Mouse (Mus musculus): ENCODE measurements around the gene Eri3.
A peak's percentile ranks its signal among the peaks of the same experiment; 100 is the strongest.

Eri3 gene

DNA sequence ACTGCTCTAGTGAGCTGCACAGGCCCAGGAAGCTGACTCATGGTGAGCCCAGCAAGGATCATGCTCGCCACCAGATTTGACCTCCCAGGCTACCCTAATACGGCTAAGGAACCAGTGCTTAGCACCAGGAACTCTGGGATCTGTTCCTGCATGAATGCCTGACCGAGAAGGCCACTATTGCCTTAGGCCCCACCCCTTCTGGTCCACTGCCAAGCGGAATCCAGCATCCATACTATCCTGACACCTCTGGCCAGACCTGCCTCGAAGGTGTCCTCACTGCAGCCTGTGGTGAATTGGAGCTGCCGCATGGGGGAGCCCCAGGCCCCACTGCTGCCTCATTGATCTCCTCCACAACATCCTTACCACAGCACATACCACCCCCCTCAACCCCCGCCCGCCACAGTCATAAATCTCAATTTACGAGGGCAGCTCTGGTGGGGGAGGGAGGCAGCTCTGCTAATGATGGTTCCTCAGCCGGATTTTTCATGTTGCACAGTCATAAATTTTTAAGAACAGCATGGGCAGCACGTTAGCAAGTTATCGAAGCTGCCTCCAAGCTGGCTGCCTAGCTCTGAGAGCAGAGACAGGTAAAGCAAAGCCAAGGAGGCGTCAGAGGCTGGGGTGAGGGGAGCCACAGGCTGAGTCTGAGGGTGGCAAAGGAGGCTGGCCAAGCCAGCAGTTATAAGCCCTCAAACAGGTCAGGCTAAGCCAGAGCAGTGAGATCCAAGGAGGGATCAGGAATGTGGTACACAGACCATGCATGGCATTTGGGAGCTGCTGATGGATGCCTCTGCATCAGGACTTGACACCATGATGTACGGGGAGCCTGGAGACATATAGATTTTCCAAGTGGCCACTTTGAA lies 108.6 kb downstream of the Eri3 start:
- DNase-seq (ENCODE audit: low spot score in 2 of 2) = no peak

DNA sequence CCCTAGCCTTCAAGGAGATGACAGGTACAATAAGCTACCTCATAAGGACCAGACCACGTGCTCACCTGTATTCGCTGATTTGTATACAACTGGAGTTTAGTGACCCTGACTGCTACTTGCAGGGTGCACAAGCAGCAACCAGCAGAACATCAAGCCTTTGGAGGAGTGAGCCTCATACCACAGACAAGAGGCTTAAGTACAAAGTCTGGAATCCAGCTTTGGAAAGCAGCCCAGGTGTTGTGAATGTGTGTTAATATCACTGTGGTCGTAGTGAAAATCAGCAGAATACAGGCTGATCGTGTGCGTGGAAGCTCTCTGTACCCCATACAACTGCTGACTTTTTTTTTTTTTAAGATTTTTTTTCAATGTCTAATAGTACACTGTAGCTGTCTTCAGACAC lies 109.8 kb downstream of the Eri3 start:
- no peak for DNase-seq (ENCODE audit: low spot score in 2 of 2)

GRCm38 (mm10) chr4:117664411-117665137 lies 114.4 kb downstream of the Eri3 start:
- DNase-seq (ENCODE audit: low spot score in 2 of 2) = no peak

DNA sequence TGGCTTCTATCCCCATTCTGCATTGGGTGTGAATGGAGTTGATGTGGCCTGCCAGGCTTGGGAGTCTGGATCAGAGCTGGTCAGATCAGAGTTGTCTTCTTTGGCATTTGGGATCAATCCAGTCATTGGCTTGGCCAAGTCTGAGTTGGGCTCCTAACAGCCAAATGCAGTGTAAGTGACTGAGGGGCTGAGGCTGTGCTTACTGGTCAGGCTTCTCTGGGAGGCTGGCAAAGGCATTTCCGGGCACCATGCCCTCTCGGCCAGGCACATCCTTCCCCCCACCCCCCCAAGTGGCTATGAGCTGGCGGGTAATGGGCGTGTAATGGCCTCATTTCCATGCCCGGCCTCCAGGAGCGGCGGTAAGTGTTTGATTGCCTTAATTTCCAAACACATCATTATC lies 115.4 kb downstream of the Eri3 start:
- peak in 1 of 2 experiments; percentile 59 for DNase-seq (ENCODE audit: low spot score in 2 of 2)

- DNase-seq (ENCODE audit: low spot score in 2 of 2) = no peak
Measured at GRCm38 (mm10) chr4:117666054-117666453, 115.9 kb downstream of the Eri3 start.

GRCm38 (mm10) chr4:117669874-117670273 lies 119.7 kb downstream of the Eri3 start:
- no peak for DNase-seq (ENCODE audit: low spot score in 2 of 2)

GRCm38 (mm10) chr4:117672042-117672441 lies 121.9 kb downstream of the Eri3 start:
- no peak for DNase-seq (ENCODE audit: low spot score in 2 of 2)

- no peak for DNase-seq (ENCODE audit: low spot score in 2 of 2)
Measured at GRCm38 (mm10) chr4:117673901-117674300, 123.7 kb downstream of the Eri3 start.

DNA sequence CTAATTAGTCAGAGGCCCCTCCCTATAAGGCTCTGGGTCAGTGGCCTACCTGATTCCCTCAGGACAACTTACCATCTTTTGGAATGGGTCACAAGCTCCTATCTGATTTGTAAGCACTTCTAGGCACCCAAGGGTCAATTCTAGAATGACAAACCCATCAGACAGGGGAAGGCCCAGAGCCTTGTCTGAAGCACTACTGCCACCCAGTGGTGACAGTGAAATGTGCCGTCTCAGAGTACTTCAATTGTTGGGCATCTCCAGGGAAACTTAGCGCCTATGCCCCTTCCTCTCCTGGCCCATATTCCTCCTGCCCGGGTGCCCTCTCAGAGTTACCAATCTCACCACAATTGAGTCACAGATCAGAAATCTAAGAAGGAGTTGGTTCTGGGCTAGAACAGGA lies 126.7 kb downstream of the Eri3 start:
- peak; percentile 82 to 90 for DNase-seq (ENCODE audit: low spot score in 2 of 2)

GRCm38 (mm10) chr4:117680963-117681362 lies 130.8 kb downstream of the Eri3 start:
- no peak for DNase-seq (ENCODE audit: low spot score in 2 of 2)

- DNase-seq (ENCODE audit: low spot score in 2 of 2) = peak; percentile 83 to 92
Measured at GRCm38 (mm10) chr4:117681931-117682461, 131.8 kb downstream of the Eri3 start, which contains the start of gene Dmap1. TSS of gene Dmap1 (minus strand) at chr4:117682273.

DNA sequence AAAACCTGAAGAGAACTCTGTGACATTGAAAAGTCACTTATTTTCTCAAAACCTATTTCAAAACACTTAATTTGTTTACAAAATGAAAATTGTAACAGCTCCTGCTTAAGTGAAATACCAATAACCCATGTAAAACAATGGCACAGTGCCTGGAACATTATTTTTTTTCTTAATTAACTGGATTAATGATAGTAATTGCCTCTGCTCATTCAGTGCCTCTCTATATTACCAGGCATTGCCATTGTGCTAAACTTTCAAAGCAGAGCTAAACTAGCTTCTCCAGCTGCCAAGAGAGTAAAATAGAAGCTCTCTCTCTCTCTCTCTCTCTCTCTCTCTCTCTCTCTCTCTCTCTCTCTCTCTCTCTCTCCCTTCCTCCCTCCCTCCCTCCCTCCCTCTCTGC lies 132.3 kb downstream of the Eri3 start:
- no peak for DNase-seq (ENCODE audit: low spot score in 2 of 2)

GRCm38 (mm10) chr4:117683048-117683768 lies 133.0 kb downstream of the Eri3 start:
- DNase-seq (ENCODE audit: low spot score in 2 of 2) = no peak

GRCm38 (mm10) chr4:117686354-117686753 lies 136.2 kb downstream of the Eri3 start:
- no peak for DNase-seq (ENCODE audit: low spot score in 2 of 2)

GRCm38 (mm10) chr4:117705361-117705760 lies 155.2 kb downstream of the Eri3 start:
- DNase-seq (ENCODE audit: low spot score in 2 of 2) = peak; percentile 33 to 72

DNA sequence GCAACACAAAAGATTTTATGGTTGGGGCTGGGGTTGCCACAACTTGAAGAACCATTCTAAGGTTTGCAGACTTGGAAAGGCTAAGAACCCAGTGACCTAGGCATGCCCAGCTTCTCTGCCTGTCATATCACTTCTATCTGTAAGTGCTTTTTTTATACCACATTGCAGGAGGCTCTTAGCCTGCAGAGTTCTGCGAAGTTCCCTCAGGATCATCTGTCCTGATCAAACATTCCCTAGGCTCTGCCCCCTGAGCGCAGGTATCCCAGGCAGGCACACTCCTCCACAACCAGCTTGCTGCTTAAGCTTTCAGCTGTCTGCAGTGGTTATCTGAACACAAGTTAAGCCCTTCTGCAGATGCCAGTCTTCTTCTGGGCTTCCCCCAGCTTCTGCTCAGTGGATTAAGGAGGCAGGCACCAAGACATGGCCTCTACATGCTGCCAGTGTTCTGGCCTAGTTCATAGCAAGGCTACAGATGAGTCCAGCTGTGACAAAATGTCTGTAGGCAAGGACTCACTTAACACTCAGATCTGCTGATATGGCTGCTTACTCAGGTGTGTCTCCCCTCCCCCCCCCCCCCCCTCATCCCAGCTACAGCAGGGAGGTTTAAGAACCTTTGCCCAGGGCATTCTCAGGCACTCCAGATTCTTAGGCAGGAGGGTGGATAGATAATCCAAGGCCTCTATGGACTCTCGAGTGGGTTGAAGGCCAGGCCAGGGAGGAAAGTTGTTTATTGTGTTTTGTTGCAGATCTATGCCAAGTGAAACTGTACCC lies 158.8 kb downstream of the Eri3 start:
- no peak for DNase-seq (ENCODE audit: low spot score in 2 of 2)

GRCm38 (mm10) chr4:117712314-117712713 lies 162.1 kb downstream of the Eri3 start:
- no peak for DNase-seq (ENCODE audit: low spot score in 2 of 2)

DNA sequence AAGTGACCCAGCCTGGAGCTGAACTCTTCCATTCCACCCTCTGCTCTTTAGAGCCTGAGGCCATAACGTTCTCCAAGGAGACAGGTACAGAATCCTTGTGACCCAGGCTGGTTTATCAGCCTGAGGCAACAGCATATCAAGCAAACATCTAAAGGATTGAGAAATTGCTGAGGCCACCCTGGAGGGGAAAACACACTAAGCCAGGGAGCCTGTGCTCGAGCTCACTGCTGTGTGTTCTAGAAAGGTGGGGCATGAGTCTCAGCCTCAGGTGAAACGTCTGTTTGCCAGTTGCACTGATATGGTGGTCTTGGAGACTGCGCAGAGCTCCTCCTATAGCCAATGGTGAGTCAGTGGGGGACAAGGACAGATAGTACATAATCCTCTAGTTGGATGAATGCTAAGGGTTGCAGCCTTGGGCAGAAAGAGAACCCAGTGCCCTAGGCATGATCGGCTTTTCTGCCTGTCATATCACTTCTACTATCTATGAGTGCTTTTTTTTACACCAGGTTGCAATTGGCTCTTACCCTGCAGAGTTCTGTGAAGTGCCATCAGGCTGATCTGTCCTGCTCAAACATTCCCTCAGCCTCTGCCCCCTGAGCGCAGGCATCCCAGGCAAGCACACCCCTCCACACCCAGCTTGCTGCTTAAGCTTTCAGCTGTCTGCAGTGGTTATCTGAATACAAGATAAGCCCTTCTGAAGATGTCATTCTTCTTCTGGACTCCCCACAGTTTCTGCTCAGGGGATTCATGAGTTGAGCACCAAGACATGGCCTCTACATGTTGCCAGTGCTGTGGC lies 163.3 kb downstream of the Eri3 start:
- DNase-seq (ENCODE audit: low spot score in 2 of 2) = no peak
